Mouse (Mus musculus) fibroblast of lung, adult 2 months (primary cell): ENCODE data around the gene Sccpdh.
A peak's percentile ranks its signal among the peaks of the same experiment; 100 is the strongest.
"Not testable (repeated sequence)": the region's sequence is repeated elsewhere in the genome, so short reads cannot be mapped to it uniquely, and the experiment has no call there.

Source experiments
- DNase-seq: peaks from one replicate; pipeline ENCODE4 v3.0.0-alpha.2; 2011; ENCODE audit warnings: low read depth

Gene Sccpdh

DNA sequence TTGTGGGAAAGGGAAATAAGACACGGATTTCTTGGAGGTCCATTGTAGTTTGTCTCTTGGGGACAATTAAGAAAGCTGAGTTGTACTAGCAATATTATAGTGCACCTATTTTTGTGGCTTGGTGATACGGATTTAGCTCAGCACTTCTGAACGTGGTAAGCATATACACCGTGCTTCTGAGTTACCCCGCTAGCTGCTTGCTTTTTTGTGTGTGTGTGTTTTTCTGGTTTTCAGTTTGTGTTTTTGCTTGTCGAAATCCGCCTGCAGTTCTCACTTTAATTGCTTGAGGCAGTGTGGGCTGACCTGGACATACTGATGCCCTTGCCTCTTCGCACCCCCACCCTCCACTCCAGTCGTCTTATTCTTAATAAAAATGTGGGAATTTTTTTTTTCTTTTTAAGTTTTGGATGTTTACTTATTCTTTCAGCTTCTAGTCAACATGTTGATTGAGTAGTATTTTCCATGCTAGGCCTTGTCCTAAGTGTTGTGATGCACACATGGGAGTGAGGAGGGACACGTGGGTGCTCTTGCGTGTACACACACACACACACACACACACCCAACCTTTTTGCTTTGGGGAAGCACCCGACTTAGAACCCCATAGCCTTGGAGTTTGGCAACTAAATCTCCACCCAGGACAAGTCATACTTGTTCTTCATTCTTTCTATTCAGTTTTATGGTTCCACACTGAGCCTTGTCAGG, 977 bp downstream of the Sccpdh start:
- DNase-seq, result peak; percentile 4

DNA sequence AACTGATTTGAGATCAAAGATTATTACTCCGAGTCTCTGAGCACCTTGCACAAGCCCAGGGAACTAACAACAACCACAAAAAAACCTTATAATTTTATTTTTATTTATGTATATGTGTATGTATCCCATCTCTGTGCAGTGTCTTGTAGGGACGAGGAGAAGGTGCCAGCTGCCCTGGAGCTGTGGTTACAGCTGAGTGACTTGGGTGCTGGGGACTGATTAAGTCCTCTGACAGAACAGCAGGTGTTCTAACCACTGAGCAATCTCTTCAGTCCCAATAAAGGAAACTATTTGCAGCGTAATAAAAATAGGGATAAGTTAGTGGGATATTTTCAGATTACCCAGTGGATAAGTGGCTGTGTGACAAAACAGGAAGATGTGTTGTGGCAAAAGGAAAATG, 6.3 kb downstream of the Sccpdh start:
- no peak for DNase-seq

DNA sequence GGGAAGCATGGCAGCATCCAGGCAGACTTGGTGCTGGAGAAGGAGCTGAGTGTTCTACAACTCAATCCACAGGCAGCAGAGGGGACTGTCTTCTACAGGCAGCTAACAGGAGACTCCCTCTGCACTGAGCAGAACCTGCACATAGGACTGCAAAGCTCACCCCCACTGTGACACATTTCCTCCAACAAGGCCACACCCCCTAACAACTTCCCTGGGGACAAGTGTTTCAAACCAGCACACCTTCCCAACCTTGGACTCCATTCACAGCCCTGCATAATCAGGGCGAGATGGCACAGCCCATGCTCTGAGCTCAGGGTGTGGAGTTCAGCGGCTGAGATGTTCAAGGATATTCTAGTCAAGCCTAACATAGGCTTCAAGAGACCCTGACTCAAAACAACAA, 9.0 kb downstream of the Sccpdh start:
- no peak for DNase-seq

DNA sequence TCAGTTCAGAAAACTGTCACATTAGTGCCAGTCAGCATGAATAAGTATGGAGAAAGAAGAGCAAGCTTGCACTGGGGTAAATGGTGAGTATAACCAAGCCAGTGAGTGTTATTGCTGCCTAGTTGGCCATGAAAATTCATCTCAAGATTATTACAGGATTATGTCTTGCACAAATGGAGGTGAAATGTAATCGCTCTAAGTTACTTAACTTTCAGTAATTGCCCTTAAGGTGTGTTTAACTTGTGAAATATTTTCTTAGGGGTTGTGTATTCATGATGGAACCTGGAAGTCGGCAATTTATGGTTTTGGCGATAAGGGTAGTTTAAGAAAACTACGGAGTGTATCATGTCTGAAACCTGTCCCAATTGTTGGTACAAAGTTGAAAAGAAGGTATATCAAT, 11.3 kb downstream of the Sccpdh start:
- DNase-seq, result no peak

DNA sequence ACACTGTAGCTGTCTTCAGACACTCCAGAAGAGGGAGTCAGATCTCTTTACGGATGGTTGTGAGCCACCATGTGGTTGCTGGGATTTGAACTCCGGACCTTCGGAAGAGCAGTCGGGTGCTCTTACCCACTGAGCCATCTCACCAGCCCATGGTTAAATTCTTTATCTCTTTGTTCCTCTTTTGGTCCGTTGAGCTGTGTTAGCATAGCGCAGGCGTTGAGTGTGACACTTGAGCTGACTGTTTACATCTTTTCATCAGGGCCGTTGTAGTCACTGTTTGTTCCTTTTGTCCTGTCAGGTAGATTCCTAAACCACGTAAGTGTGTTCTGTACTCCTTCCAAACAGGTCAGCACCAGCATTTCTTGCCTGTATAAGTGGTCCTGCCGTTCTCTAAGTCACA, 14.7 kb downstream of the Sccpdh start:
- DNase-seq, result not testable (repeated sequence)

DNA sequence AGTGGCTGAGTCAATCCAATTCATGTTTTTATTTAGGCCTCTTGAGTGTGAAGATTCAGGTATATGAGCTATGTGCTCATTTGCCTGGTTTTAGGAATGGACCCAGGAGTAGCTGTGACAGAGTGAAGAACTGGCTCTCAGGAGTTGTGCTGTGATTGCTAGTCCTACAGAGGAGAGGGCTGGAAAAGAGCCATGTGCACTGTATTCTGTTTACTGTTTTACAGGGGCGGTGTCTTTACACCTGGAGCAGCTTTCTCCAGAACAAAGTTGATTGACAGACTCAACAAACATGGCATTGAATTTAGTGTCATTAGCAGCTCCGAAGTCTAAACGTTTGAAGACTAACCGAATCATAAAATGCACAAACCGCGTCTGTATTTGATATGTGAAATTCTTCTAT, 18.3 kb downstream of the Sccpdh start:
- no peak for DNase-seq

DNA sequence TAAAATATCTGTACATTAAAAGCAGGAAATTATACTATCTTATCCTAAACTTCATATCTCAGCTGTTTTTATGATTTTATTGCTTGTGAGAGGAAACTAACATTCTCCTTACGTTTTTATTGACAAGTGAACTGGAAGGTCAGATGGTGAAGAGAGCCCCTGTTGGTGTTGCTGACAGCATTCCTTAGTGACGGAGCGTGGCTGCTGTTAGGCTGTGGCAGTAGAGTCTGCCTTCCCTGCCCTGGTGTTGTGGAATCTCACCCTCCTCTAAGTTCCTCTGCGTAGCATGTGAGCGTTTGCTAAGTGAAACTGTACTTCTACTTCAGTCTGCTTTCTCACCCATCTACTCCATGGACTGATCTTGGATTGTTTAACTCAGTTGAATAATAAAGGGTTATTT, 18.8 kb downstream of the Sccpdh start:
- no peak for DNase-seq

DNA sequence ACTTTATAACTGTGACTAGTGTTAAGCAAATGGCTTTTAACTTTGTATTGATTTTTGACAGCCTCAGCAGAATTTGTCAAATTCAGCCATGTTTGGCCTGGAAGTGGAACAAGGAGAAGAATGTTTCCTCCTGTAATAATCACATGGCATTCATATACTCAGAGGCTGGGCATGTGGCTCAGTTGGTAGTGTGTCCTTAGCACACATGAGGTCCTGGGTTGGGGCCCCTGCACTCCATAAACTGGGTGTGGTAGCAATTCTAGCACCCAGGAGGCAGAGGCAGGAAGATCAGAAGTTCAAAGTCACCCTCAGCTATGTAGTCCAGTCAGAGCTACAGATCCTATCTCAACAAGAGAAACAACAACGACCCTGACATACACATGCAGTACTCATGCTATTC, 19.3 kb downstream of the Sccpdh start:
- no peak for DNase-seq

DNA sequence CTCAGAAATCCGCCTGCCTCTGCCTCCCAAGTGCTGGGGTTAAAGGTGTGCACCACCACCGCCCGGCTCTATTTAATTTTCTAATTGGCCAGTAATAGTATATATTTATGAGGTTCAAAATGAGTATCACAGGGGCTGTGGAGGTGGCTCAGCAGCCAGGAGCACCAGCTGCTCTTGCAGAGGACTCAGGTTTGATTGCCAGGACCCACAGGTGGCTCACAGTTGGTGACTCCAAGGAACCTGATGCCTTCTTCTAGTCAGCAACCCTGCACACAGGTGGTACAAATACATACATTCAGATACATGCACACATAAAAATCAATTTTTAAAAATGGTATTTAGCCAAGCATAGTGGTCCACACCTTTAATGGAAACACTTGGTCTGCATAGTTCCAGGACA, 20.0 kb downstream of the Sccpdh start:
- no peak for DNase-seq

DNA sequence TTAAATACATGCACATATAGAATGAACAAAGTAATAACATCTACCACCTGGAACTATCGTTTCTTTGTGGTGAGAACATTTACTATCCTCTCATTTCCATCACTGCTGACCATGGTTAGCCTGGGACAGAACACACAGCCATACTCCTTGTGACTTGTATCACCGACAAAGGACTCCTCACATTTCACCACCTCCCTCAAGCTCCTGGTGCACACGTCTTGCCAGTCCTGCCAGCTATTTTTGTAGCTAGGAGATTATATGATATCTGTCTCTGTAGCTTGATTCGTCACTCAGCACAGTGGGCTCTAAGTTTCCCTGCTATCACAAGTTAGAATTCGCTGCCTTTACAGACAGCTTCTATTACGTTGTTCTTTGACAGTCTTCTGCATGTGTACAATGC, 20.4 kb downstream of the Sccpdh start:
- DNase-seq, result no peak

DNA sequence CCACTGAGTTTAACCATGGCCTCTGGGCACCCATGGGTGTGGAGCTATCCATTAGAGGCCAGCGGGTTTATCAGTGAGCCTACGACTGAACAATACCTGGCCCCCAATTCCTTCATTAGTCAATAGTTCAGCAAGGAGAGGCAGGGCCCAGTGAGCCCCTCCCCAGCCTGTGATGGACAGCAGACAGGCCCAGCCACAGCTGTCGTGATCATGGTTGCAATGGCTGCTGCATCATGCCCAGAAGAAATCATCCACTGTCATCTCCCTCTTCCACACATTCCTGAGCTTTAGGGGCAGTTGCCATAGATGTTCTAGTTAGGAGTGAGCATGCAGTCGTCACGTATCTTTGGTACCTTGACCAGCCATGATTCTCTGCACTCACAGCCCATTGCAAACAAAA, 20.9 kb downstream of the Sccpdh start:
- no peak for DNase-seq

DNA sequence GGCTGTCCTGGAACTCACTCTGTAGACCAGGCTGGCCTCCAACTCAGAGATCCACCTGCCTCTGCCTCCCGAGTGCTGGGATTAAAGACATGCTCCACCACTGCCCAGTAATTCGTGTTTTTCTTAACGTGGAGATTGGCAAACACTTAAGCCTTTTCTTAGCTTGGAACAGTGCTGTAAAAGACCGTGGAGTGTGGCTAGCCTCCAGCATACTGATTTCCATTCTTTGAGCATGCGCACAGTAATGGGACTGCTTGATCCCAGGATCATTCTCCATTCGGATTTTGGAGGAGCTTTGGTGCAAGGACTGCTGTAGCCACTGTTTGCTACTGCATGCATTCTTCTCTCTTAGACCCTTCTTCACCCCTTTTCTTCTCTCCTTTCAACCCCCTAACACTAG, 21.5 kb downstream of the Sccpdh start:
- DNase-seq, result no peak

DNA sequence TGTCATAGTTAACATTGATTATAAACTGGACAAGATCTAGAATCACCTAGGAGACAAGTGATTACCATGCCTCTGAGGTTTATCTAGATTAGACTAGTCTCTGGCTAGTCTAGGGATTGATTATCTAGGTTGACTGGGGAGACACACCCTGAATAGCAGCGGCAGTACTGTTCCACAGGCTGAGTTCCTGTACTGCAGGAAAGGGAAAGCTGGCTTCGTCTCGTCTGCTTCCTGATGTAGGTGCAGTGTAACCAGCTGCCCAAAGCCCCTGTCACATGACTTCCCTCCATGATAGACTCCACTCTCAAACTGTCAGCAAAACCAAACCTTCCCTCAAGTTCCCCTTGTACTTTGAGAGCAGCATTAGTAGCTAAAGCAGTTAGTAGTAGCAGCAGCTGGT, 36.1 kb downstream of the Sccpdh start:
- no peak for DNase-seq

DNA sequence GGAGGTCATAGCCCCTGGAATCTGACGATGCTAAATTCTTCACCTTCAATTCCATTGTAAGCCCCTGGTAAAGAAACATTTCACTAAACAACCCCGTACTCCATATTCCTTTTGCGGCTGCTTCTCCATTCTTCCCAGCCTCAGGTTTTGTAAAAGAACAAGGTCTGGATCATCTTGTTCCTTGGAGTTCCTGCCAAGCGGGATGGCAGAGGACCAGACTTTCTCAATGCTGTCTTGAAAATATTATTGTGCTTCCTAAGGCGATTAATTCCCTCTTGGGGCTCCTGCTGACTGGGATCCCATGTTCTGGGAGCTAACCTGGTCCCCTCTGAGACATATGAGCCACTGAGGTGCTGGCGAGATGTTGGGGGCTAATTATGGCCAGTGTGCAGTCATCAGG, 37.1 kb downstream of the Sccpdh start:
- DNase-seq, result peak; percentile 38

DNA sequence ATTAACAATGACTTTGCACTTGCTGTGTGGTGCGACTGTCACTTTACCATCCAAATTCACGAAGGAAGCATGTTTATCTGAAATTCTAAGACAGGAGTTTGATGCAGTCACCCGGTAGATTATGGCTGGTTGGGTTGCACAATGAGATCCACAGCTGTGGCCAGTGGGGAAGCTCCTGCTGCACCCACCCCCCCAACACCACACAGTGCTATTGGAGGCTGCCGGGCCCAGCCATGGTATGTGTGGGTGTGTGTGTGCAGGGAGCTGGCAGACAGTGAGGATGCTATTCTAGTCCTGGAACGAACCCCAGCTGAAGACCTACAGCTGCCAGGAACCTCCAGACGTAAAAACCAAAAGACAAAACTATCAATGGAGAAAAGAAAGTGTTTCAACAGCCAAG, 41.4 kb downstream of the Sccpdh start:
- peak; percentile 11 for DNase-seq

DNA sequence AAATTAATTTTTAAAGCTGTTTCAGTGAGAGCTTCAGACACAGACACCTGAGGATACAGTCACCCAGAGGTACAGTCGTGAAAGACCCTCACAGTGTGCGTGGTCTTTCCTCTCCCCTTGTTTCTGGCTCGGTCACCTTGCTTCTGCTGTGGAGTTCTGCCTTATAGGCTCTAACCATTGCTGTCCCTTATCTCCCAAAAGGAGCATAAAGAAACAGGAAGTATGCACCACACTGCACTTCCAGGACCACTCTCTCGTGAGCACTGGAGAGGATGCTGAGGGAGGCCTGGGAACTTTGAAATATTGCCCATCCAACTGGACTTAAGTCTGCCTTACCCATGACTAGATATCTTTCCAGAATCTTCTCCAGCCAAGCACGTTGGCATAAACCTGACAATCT, 42.7 kb downstream of the Sccpdh start:
- no peak for DNase-seq

DNA sequence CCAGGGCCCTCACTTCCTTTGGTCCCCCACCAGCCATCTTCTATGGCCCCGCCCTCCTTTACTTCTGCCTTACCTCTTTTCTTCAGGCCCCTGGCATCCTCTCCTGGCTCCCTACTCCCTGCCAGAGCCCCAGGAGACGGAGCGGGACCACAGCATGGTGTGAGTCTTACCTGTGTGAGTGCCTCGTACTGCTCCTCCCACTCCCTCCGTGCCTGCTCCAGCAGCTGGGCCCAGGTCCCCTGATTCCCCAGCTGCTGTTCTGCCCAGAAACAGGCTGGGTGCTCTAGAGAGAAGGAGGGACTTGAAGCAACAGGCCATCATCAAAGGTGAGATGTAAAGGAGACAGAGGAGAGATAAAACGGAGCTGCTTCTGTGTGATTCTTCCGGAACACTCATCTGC, 44.6 kb downstream of the Sccpdh start:
- DNase-seq, result no peak

DNA sequence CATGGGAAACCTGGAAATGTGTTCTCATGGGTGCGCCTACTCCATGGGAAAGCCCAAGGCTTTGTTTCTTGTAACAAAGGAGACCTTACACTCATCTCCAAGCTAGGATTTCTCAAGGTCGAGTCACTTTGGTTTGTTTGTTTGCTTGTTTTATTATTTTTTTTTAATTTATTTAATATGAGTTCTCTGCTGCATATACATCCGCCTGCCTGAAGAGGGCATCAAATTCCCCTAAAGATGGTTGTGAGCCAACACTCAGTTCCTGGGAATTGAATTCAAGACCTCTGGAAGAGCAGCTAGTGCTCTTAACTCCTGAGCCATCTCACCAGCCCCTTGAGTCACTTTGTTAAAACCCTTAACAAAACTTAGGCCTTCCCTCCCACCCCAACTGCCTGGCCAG, 45.4 kb downstream of the Sccpdh start:
- DNase-seq, result no peak

DNA sequence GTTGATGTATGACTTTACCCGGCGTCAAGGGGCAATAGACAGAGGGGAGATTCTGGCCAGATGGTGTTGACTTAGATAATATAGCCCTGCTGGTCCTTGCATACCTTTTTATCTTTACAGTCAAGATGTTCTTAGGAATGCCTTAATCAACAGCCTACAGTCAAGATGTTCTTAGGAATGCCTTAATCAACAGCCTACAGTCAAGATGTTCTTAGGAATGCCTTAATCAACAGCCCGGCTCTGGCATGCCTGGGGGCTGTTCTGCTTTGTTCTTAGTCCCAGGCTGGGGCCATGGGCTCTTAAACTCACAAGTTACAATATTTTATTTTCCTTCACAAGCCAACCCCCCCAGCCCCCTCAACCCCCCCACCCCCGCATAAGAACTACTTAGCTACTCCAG, 47.3 kb downstream of the Sccpdh start:
- DNase-seq, result not testable (repeated sequence)

DNA sequence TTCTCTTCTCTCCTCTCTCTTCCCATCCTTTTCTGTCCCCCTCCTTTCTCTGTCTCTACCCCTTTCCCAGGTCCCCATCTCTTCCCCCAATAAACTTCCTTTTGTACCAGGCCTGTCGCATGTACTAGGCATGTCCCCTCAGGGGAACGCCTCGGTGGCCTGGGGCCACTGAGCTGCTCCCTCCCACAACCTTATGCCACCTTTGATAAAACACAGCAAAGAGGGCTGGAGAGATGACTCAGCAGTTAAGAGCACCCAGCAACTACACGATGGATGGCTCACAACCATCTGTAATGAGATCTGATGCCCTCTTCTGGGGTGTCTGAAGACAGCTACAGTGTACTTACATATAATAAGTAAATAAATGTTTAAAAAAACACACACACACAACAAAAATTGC, 47.8 kb downstream of the Sccpdh start:
- DNase-seq, result no peak

DNA sequence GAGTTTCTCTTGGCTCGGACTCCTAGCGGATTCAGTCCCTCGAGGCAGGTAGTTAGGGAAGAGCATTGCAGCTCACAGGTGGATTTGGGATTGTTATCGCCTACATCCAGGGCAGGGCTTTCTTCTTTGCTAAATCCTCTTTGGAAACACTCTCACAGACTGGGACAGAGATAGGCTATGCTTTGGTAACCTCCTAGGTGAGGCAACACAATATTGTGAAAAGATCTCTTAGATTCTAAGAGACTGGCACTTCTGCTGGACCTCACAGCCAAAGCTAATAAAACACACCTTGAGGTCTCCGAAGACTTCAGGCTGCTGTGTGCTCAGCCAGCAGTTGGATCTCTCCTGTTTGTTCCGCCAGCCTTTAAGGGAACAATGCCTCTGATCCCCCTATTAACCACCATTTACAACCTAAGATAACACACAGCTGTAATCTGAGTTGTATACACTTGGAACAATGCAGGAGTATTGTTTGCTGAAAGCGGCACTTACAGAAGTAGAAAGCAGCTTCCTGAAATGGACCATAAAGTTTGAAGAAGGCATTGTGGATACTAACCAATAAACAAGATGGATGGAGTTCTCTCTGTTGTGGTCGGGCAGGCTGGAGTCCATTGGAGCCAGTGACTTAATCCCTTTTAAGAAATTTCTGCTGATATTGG, 54.9 kb downstream of the Sccpdh start:
- DNase-seq, result no peak

DNA sequence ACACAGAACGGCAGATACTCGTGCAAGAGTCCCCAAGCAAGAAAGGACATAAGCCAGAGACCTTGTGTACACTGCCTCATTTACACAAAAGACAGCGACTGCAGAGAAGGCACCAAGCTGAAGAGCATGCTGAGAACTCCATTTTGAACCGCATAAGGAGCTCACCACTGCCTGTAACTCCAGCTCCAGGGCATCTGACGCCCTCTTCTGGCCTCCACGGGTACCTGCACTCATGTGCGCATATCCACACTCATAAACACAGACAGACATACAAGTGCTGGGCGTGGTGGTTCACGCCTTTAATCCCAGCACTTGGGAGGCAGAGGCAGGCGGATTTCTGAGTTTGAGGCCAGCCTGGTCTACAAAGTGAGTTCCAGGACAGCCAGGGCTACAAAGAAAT, 60.7 kb downstream of the Sccpdh start:
- DNase-seq, result no peak

DNA sequence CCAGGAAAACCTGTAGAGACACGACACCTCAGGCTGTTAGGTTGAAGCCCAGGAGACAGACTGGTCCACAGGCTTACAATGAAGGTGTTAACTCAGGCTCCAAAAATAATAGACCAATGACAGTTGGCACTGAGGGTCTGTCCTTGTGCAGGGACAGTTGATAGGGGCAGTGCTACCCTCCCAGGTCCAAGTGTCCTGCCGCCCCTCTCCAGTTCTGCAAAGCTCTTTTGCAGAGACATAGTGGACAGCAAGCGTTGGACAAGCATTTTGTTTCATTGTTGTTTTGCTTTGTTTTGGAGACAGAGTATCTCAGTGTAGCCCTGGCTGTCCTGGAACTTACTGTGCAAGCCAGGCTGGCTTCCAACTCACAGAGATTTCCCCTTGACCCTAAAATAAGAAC, 63.4 kb downstream of the Sccpdh start:
- DNase-seq, result no peak
